ENCODE assay signal across 7 mouse cellular contexts in genomic region chr8:123101735-123102685, GRCm38 (mm10). TPM values are rescaled to one million over a fixed set of nuclear protein-coding genes. Genes with fewer than 3 reads are reported as not detected.
A peak's percentile ranks its signal among the peaks of the same experiment; 100 is the strongest.
DNase-seq lines count a peak whose midpoint lies in the region; ATAC-seq lines count a peak whose summit lies in the region.

Gene Rpl13 (plus strand): TSS chr8:123102350.

- no peaks in the 10 kb centered on the region for H3K27me3 ChIP-seq in embryonic facial prominence, embryonic 12.5 days
- H3K27me3 ChIP-seq in limb, embryonic 11.5 days (ENCODE audit: control insufficient read depth, insufficient read depth, low read length), result no peaks in the 10 kb centered on the region
- no peaks in the 10 kb centered on the region for H3K27me3 ChIP-seq in midbrain, embryonic 14.5 days (ENCODE audit: control insufficient read depth, insufficient read depth, low read length)

- H3K27ac ChIP-seq in embryonic facial prominence, embryonic 12.5 days, result peak within 1 kb of the TSS; percentile 94
- peak within 1 kb of the TSS; percentile 93 for H3K27ac ChIP-seq in limb, embryonic 11.5 days (replicated peaks; ENCODE audit: low read depth, low read length)
- H3K27ac ChIP-seq in midbrain, embryonic 14.5 days (replicated peaks; ENCODE audit: low read depth, low read length), result peak within 1 kb of the TSS; percentile 95

- peak; percentile 95 for ATAC-seq in embryonic facial prominence, embryonic 12.5 days (ENCODE audit: insufficient number of reproducible peaks, insufficient read depth, low FRiP score, low TSS enrichment)
- peak; percentile 93 for ATAC-seq in limb, embryonic 11.5 days (ENCODE audit: insufficient number of reproducible peaks, low FRiP score, low TSS enrichment, low read depth)
- peak; percentile 96 for ATAC-seq in midbrain, embryonic 14.5 days (ENCODE audit: low FRiP score, low TSS enrichment)

- H3K9ac ChIP-seq in embryonic facial prominence, embryonic 12.5 days, result peak within 1 kb of the TSS; percentile 98
- peak within 1 kb of the TSS; percentile 96 for H3K9ac ChIP-seq in limb, embryonic 11.5 days (ENCODE audit: low read length)
- peak within 1 kb of the TSS; percentile 94 for H3K9ac ChIP-seq in midbrain, embryonic 14.5 days (replicated peaks; ENCODE audit: low read length)

- peaks cover 9% of the 10 kb centered on the region for H3K4me1 ChIP-seq in embryonic facial prominence, embryonic 12.5 days
- peaks cover 7% of the 10 kb centered on the region; the same call in 1 of the 2 replicates for H3K4me1 ChIP-seq in limb, embryonic 11.5 days (ENCODE audit: control insufficient read depth, insufficient read depth, low read length)
- H3K4me1 ChIP-seq in midbrain, embryonic 14.5 days (ENCODE audit: control insufficient read depth, insufficient read depth, low read length), result peaks cover 7% of the 10 kb centered on the region

- 1% methylated on average over 56 of the region's 56 CpGs for WGBS in embryonic facial prominence, embryonic 12.5 days
- 1% methylated on average over 56 of the region's 56 CpGs for WGBS in limb, embryonic 11.5 days
- 1% methylated on average over 56 of the region's 56 CpGs for WGBS in midbrain, embryonic 14.5 days

- peaks cover 40% of the 10 kb centered on the region for H3K36me3 ChIP-seq in embryonic facial prominence, embryonic 12.5 days
- H3K36me3 ChIP-seq in limb, embryonic 11.5 days (ENCODE audit: control insufficient read depth, insufficient read depth, low read length), result peaks cover 21% of the 10 kb centered on the region
- peaks cover 38% of the 10 kb centered on the region for H3K36me3 ChIP-seq in midbrain, embryonic 14.5 days (ENCODE audit: control insufficient read depth, insufficient read depth, low read length)

- peak within 1 kb of the TSS; percentile 82 for H3K4me3 ChIP-seq in embryonic facial prominence, embryonic 12.5 days
- peak within 1 kb of the TSS; percentile 94 for H3K4me3 ChIP-seq in limb, embryonic 11.5 days (ENCODE audit: low read depth, low read length)
- peak within 1 kb of the TSS; percentile 79 for H3K4me3 ChIP-seq in midbrain, embryonic 14.5 days (replicated peaks; ENCODE audit: low read depth, low read length)

- no peaks in the 10 kb centered on the region for H3K9me3 ChIP-seq in embryonic facial prominence, embryonic 12.5 days
- no peaks in the 10 kb centered on the region for H3K9me3 ChIP-seq in limb, embryonic 11.5 days (ENCODE audit: control insufficient read depth, low read length)
- H3K9me3 ChIP-seq in midbrain, embryonic 14.5 days (ENCODE audit: control insufficient read depth, low read length), result no peaks in the 10 kb centered on the region

- DNase-seq in adrenal gland, postnatal 25 days, result peak; percentile 95
- DNase-seq in heart, adult 11 months, result peak; percentile 100
- peak; percentile 97 for DNase-seq in kidney, adult 18-20 months
- DNase-seq in limb, embryonic 11.5 days (ENCODE audit: low spot score), result peak; percentile 98
- DNase-seq in midbrain, embryonic 14.5 days, result peak; percentile 98
- peak; percentile 92 to 93 for DNase-seq in spleen, adult 18-20 months

- H3K4me2 ChIP-seq in embryonic facial prominence, embryonic 12.5 days (replicated peaks), result peak within 1 kb of the TSS; percentile 84
- H3K4me2 ChIP-seq in limb, embryonic 11.5 days (ENCODE audit: low read depth, severe bottlenecking), result peak within 1 kb of the TSS; percentile 60
- H3K4me2 ChIP-seq in midbrain, embryonic 14.5 days (ENCODE audit: low read length), result peak within 1 kb of the TSS; percentile 85

RNA-seq across cellular contexts. Expression of gene Rpl13, which starts in this region (rescaled TPM):
- 560 and 633 TPM in 2 replicates for total RNA-seq in adrenal gland, postnatal 25 days (2021)
- polyA plus RNA-seq in embryonic facial prominence, embryonic 12.5 days (2016; fragmentation: Nextera tagmentation; extraction: Ambion mirVana), result 1,455 and 1,462 TPM in 2 replicates
- polyA plus RNA-seq in limb, embryonic 11.5 days (2014; fragmentation: Nextera tagmentation; extraction: Ambion mirVana), result 1,566 and 1,655 TPM in 2 replicates
- 843 and 877 TPM in 2 replicates for polyA plus RNA-seq in midbrain, embryonic 14.5 days (2014; fragmentation: Nextera tagmentation; extraction: Ambion mirVana)

Comparison
In these comparisons a context has a peak if more than half of its experiments do, and no peak if none do; other contexts are left out.
1. Peak in every context shown above with its lines: DNase-seq, ATAC-seq, H3K4me3 ChIP-seq and H3K27ac ChIP-seq.